Mouse (Mus musculus): ENCODE measurements around the gene Tor4a. TPM values are rescaled to one million over a fixed set of nuclear protein-coding genes. Genes with fewer than 3 reads are reported as not detected.

The Tor4a gene
- polyA plus RNA-seq, 1 experiment from 2014 or later, result 13.1 TPM

GRCm38 (mm10) chr2:25167919-25168664, 28.6 kb downstream of the Tor4a start:
- 3% methylated on average over 34 of the region's 41 CpGs for WGBS
- peak overlapping the region; percentile 61 for H3K9ac ChIP-seq (ENCODE audit: low read length)
- peak overlapping the region; percentile 46 for H3K4me3 ChIP-seq (ENCODE audit: low read depth, low read length)
- no peaks in the 10 kb centered on the region for H3K36me3 ChIP-seq (ENCODE audit: control insufficient read depth, insufficient read depth, low read length)
- peak overlapping the region; percentile 61 for H3K27ac ChIP-seq (replicated peaks)
- DNase-seq (ENCODE audit: low spot score) (peak; percentile 85), ATAC-seq (ENCODE audit: low FRiP score, low TSS enrichment) (peak; percentile 23)
- peak overlapping the region; percentile 83 for H3K4me2 ChIP-seq (replicated peaks; ENCODE audit: low read depth)
- H3K27me3 ChIP-seq (ENCODE audit: control insufficient read depth, insufficient read depth, low read length), result no peaks in the 10 kb centered on the region
- TF ChIP-seq EP300 (optimal IDR thresholded peaks at IDR 0.05) (no peak), CTCF (IDR thresholded peaks at IDR 0.05; ENCODE audit: low read depth) (no peak)
- peaks cover 8% of the 10 kb centered on the region for H3K4me1 ChIP-seq (replicated peaks; ENCODE audit: control insufficient read depth, insufficient read depth)
- no peaks in the 10 kb centered on the region for H3K9me3 ChIP-seq (ENCODE audit: control insufficient read depth, low read length)

GRCm38 (mm10) chr2:25167481-25167880, 29.2 kb downstream of the Tor4a start:
- Histone ChIP-seq H3K36me3 (ENCODE audit: control insufficient read depth, insufficient read depth, low read length) (no peaks in the 10 kb centered on the region), H3K27ac (replicated peaks) (peak overlapping the region; percentile 61), H3K9ac (ENCODE audit: low read length) (peak overlapping the region; percentile 61), H3K4me2 (replicated peaks; ENCODE audit: low read depth) (peak overlapping the region; percentile 83), H3K9me3 (ENCODE audit: control insufficient read depth, low read length) (no peaks in the 10 kb centered on the region), H3K27me3 (ENCODE audit: control insufficient read depth, insufficient read depth, low read length) (no peaks in the 10 kb centered on the region), H3K4me1 (replicated peaks; ENCODE audit: control insufficient read depth, insufficient read depth) (peaks cover 8% of the 10 kb centered on the region), H3K4me3 (ENCODE audit: low read depth, low read length) (peak overlapping the region; percentile 46)
- 29% methylated on average over 4 of the region's 4 CpGs for WGBS
- TF ChIP-seq CTCF (IDR thresholded peaks at IDR 0.05; ENCODE audit: low read depth), result no peak
- TF ChIP-seq EP300 (optimal IDR thresholded peaks at IDR 0.05), result no peak
- DNase-seq (ENCODE audit: low spot score) (no peak), ATAC-seq (ENCODE audit: low FRiP score, low TSS enrichment) (no peak; the same call in 1 of the 2 replicates)

GRCm38 (mm10) chr2:25157655-25158054, 39.0 kb downstream of the Tor4a start:
- DNase-seq (ENCODE audit: low spot score), result no peak
- no peaks in the 10 kb centered on the region for H3K27me3 ChIP-seq (ENCODE audit: control insufficient read depth, insufficient read depth, low read length)
- 52% methylated on average over 2 of the region's 2 CpGs for WGBS

GRCm38 (mm10) chr2:25156990-25157389, 39.7 kb downstream of the Tor4a start:
- Histone ChIP-seq H3K27ac (replicated peaks) (no peak overlapping the region), H3K36me3 (ENCODE audit: control insufficient read depth, insufficient read depth, low read length) (no peaks in the 10 kb centered on the region), H3K9me3 (ENCODE audit: control insufficient read depth, low read length) (no peaks in the 10 kb centered on the region), H3K4me1 (replicated peaks; ENCODE audit: control insufficient read depth, insufficient read depth) (no peaks in the 10 kb centered on the region), H3K4me2 (replicated peaks; ENCODE audit: low read depth) (no peak overlapping the region), H3K27me3 (ENCODE audit: control insufficient read depth, insufficient read depth, low read length) (no peaks in the 10 kb centered on the region), H3K9ac (ENCODE audit: low read length) (no peak overlapping the region), H3K4me3 (ENCODE audit: low read depth, low read length) (no peak overlapping the region)
- ATAC-seq (ENCODE audit: low FRiP score, low TSS enrichment) (no peak), DNase-seq (ENCODE audit: low spot score) (no peak)
- TF ChIP-seq CTCF (IDR thresholded peaks at IDR 0.05; ENCODE audit: low read depth) (peak; percentile 62), EP300 (optimal IDR thresholded peaks at IDR 0.05) (no peak)
- WGBS, result 44% methylated on average over 2 of the region's 2 CpGs

More at GRCm38 (mm10) chr2:25157655-25158054, 39.0 kb downstream of the Tor4a start:
- no peak overlapping the region for H3K4me3 ChIP-seq (ENCODE audit: low read depth, low read length)
- H3K4me2 ChIP-seq (replicated peaks; ENCODE audit: low read depth), result no peak overlapping the region
- TF ChIP-seq CTCF (IDR thresholded peaks at IDR 0.05; ENCODE audit: low read depth), result peak; percentile 76
- no peak for TF ChIP-seq EP300 (optimal IDR thresholded peaks at IDR 0.05)
- no peak for ATAC-seq (ENCODE audit: low FRiP score, low TSS enrichment)
- no peak overlapping the region for H3K9ac ChIP-seq (ENCODE audit: low read length)
- H3K27ac ChIP-seq (replicated peaks), result no peak overlapping the region
- H3K9me3 ChIP-seq (ENCODE audit: control insufficient read depth, low read length), result no peaks in the 10 kb centered on the region
- no peaks in the 10 kb centered on the region for H3K4me1 ChIP-seq (replicated peaks; ENCODE audit: control insufficient read depth, insufficient read depth)
- no peaks in the 10 kb centered on the region for H3K36me3 ChIP-seq (ENCODE audit: control insufficient read depth, insufficient read depth, low read length)

GRCm38 (mm10) chr2:25156177-25156576, 40.5 kb downstream of the Tor4a start:
- WGBS, result 78% methylated on average over 3 of the region's 3 CpGs
- DNase-seq (ENCODE audit: low spot score) (no peak), ATAC-seq (ENCODE audit: low FRiP score, low TSS enrichment) (no peak)
- no peak overlapping the region for H3K4me2 ChIP-seq (replicated peaks; ENCODE audit: low read depth)
- no peak overlapping the region for H3K4me3 ChIP-seq (ENCODE audit: low read depth, low read length)
- H3K9ac ChIP-seq (ENCODE audit: low read length), result no peak overlapping the region
- no peaks in the 10 kb centered on the region for H3K4me1 ChIP-seq (replicated peaks; ENCODE audit: control insufficient read depth, insufficient read depth)
- H3K27ac ChIP-seq (replicated peaks), result no peak overlapping the region
- no peaks in the 10 kb centered on the region for H3K27me3 ChIP-seq (ENCODE audit: control insufficient read depth, insufficient read depth, low read length)
- TF ChIP-seq EP300 (optimal IDR thresholded peaks at IDR 0.05), result no peak
- TF ChIP-seq CTCF (IDR thresholded peaks at IDR 0.05; ENCODE audit: low read depth), result no peak
- no peaks in the 10 kb centered on the region for H3K9me3 ChIP-seq (ENCODE audit: control insufficient read depth, low read length)
- no peaks in the 10 kb centered on the region for H3K36me3 ChIP-seq (ENCODE audit: control insufficient read depth, insufficient read depth, low read length)

GRCm38 (mm10) chr2:25151280-25151956, 45.3 kb downstream of the Tor4a start:
- no peaks in the 10 kb centered on the region for H3K4me1 ChIP-seq (replicated peaks; ENCODE audit: control insufficient read depth, insufficient read depth)
- no peak overlapping the region for H3K9ac ChIP-seq (ENCODE audit: low read length)
- ATAC-seq (ENCODE audit: low FRiP score, low TSS enrichment) (no peak), DNase-seq (ENCODE audit: low spot score) (no peak)
- TF ChIP-seq EP300 (optimal IDR thresholded peaks at IDR 0.05), result no peak
- no peak for TF ChIP-seq CTCF (IDR thresholded peaks at IDR 0.05; ENCODE audit: low read depth)
- no peaks in the 10 kb centered on the region for H3K27me3 ChIP-seq (ENCODE audit: control insufficient read depth, insufficient read depth, low read length)
- no peak overlapping the region for H3K4me3 ChIP-seq (ENCODE audit: low read depth, low read length)
- no peaks in the 10 kb centered on the region for H3K9me3 ChIP-seq (ENCODE audit: control insufficient read depth, low read length)
- 66% methylated on average over 4 of the region's 4 CpGs for WGBS
- no peak overlapping the region for H3K4me2 ChIP-seq (replicated peaks; ENCODE audit: low read depth)
- no peak overlapping the region for H3K27ac ChIP-seq (replicated peaks)
- H3K36me3 ChIP-seq (ENCODE audit: control insufficient read depth, insufficient read depth, low read length), result no peaks in the 10 kb centered on the region
